Mouse (Mus musculus): ENCODE data around the gene Serf2. TPM values are rescaled to one million over a fixed set of nuclear protein-coding genes. Genes with fewer than 3 reads are reported as not detected.

The Serf2 gene
- polyA plus RNA-seq, 1 experiment = 476 TPM

- peak overlapping the region; percentile 64 for H3K4me3 ChIP-seq (replicated peaks; ENCODE audit: control insufficient read depth, low read depth, low read length)
- H3K4me1 ChIP-seq (ENCODE audit: control insufficient read depth, insufficient read depth, low read length) = peaks cover 1% of the 10 kb centered on the region; the same call in 1 of the 2 replicates
- peak overlapping the region; percentile 13; the same call in 1 of the 2 replicates for H3K27ac ChIP-seq (ENCODE audit: control insufficient read depth, insufficient read depth, low read depth, low read length, poor library complexity)
- WGBS = under 1% methylated on average over 30 of the region's 30 CpGs
- TF ChIP-seq POLR2A (IDR thresholded peaks at IDR 0.05; ENCODE audit: borderline replicate concordance, control insufficient read depth, low read depth, low read length) (no peak), CTCF (IDR thresholded peaks at IDR 0.05; ENCODE audit: control insufficient read depth, insufficient read depth, low read length) (no peak)
These were observed 6.5 kb upstream of the Serf2 start for GRCm38 (mm10) chr2:121442259-121443067.

- TF ChIP-seq CTCF (IDR thresholded peaks at IDR 0.05; ENCODE audit: control insufficient read depth, insufficient read depth, low read length) = no peak
- no peak for TF ChIP-seq POLR2A (IDR thresholded peaks at IDR 0.05; ENCODE audit: borderline replicate concordance, control insufficient read depth, low read depth, low read length)
- no peak overlapping the region for H3K27ac ChIP-seq (ENCODE audit: control insufficient read depth, insufficient read depth, low read depth, low read length, poor library complexity)
- H3K4me3 ChIP-seq (replicated peaks; ENCODE audit: control insufficient read depth, low read depth, low read length) = peak overlapping the region; percentile 64
- peaks cover 1% of the 10 kb centered on the region; the same call in 1 of the 2 replicates for H3K4me1 ChIP-seq (ENCODE audit: control insufficient read depth, insufficient read depth, low read length)
- WGBS = 5% methylated on average over 8 of the region's 8 CpGs
These were observed 6.0 kb upstream of the Serf2 start for GRCm38 (mm10) chr2:121443068-121443349.

GRCm38 (mm10) chr2:121444178-121444577, 4.8 kb upstream of the Serf2 start, which contains the start of gene Ell3:
TSS of gene Ell3 (minus strand) at chr2:121444278.
- 91% methylated on average over 1 of the region's 1 CpGs for WGBS
- TF ChIP-seq POLR2A (IDR thresholded peaks at IDR 0.05; ENCODE audit: borderline replicate concordance, control insufficient read depth, low read depth, low read length) (no peak), CTCF (IDR thresholded peaks at IDR 0.05; ENCODE audit: control insufficient read depth, insufficient read depth, low read length) (no peak)

GRCm38 (mm10) chr2:121445117-121445516, 3.9 kb upstream of the Serf2 start:
- H3K4me1 ChIP-seq (ENCODE audit: control insufficient read depth, insufficient read depth, low read length) = peaks cover 1% of the 10 kb centered on the region; the same call in 1 of the 2 replicates
- no peak for TF ChIP-seq CTCF (IDR thresholded peaks at IDR 0.05; ENCODE audit: control insufficient read depth, insufficient read depth, low read length)
- H3K4me3 ChIP-seq (replicated peaks; ENCODE audit: control insufficient read depth, low read depth, low read length) = no peak overlapping the region
- H3K27ac ChIP-seq (ENCODE audit: control insufficient read depth, insufficient read depth, low read depth, low read length, poor library complexity) = no peak overlapping the region
- WGBS = 67% methylated on average over 3 of the region's 3 CpGs

More at GRCm38 (mm10) chr2:121444178-121444577, 4.8 kb upstream of the Serf2 start, which contains the start of gene Ell3:
- Histone ChIP-seq H3K4me3 (replicated peaks; ENCODE audit: control insufficient read depth, low read depth, low read length) (no peak within 1 kb of the TSS), H3K4me1 (ENCODE audit: control insufficient read depth, insufficient read depth, low read length) (peaks cover 1% of the 10 kb centered on the region; the same call in 1 of the 2 replicates), H3K27ac (ENCODE audit: control insufficient read depth, insufficient read depth, low read depth, low read length, poor library complexity) (no peak within 1 kb of the TSS)

GRCm38 (mm10) chr2:121446506-121446905, 2.5 kb upstream of the Serf2 start:
- WGBS = 76% methylated on average over 4 of the region's 4 CpGs
- H3K4me3 ChIP-seq (replicated peaks; ENCODE audit: control insufficient read depth, low read depth, low read length) = no peak overlapping the region
- peaks cover 1% of the 10 kb centered on the region; the same call in 1 of the 2 replicates for H3K4me1 ChIP-seq (ENCODE audit: control insufficient read depth, insufficient read depth, low read length)
- no peak overlapping the region for H3K27ac ChIP-seq (ENCODE audit: control insufficient read depth, insufficient read depth, low read depth, low read length, poor library complexity)
- TF ChIP-seq POLR2A (IDR thresholded peaks at IDR 0.05; ENCODE audit: borderline replicate concordance, control insufficient read depth, low read depth, low read length) (no peak), CTCF (IDR thresholded peaks at IDR 0.05; ENCODE audit: control insufficient read depth, insufficient read depth, low read length) (no peak)

GRCm38 (mm10) chr2:121447006-121447405, 2.0 kb upstream of the Serf2 start:
- TF ChIP-seq POLR2A (IDR thresholded peaks at IDR 0.05; ENCODE audit: borderline replicate concordance, control insufficient read depth, low read depth, low read length) = no peak
- TF ChIP-seq CTCF (IDR thresholded peaks at IDR 0.05; ENCODE audit: control insufficient read depth, insufficient read depth, low read length) = no peak
- peaks cover under 1% of the 10 kb centered on the region; the same call in 1 of the 2 replicates for H3K4me1 ChIP-seq (ENCODE audit: control insufficient read depth, insufficient read depth, low read length)
- H3K27ac ChIP-seq (ENCODE audit: control insufficient read depth, insufficient read depth, low read depth, low read length, poor library complexity) = no peak overlapping the region
- no peak overlapping the region for H3K4me3 ChIP-seq (replicated peaks; ENCODE audit: control insufficient read depth, low read depth, low read length)
- 27% methylated on average over 3 of the region's 3 CpGs for WGBS

GRCm38 (mm10) chr2:121448136-121448535, 859 bp upstream of the Serf2 start:
- H3K4me1 ChIP-seq (ENCODE audit: control insufficient read depth, insufficient read depth, low read length) = no peaks in the 10 kb centered on the region
- no peak overlapping the region for H3K27ac ChIP-seq (ENCODE audit: control insufficient read depth, insufficient read depth, low read depth, low read length, poor library complexity)
- WGBS = 11% methylated on average over 9 of the region's 9 CpGs
- no peak overlapping the region for H3K4me3 ChIP-seq (replicated peaks; ENCODE audit: control insufficient read depth, low read depth, low read length)
- no peak for TF ChIP-seq POLR2A (IDR thresholded peaks at IDR 0.05; ENCODE audit: borderline replicate concordance, control insufficient read depth, low read depth, low read length)
- no peak for TF ChIP-seq CTCF (IDR thresholded peaks at IDR 0.05; ENCODE audit: control insufficient read depth, insufficient read depth, low read length)

- under 1% methylated on average over 54 of the region's 54 CpGs for whole genome bisulfite sequencing
- H3K27ac ChIP-seq (ENCODE audit: control insufficient read depth, insufficient read depth, low read depth, low read length, poor library complexity) = peak overlapping the region; percentile 98
- no peaks in the 10 kb centered on the region for H3K4me1 ChIP-seq (ENCODE audit: control insufficient read depth, insufficient read depth, low read length)
- peak overlapping the region; percentile 76 for H3K4me3 ChIP-seq (replicated peaks; ENCODE audit: control insufficient read depth, low read depth, low read length)
- TF ChIP-seq POLR2A (IDR thresholded peaks at IDR 0.05; ENCODE audit: borderline replicate concordance, control insufficient read depth, low read depth, low read length) (no peak), CTCF (IDR thresholded peaks at IDR 0.05; ENCODE audit: control insufficient read depth, insufficient read depth, low read length) (no peak)
These were observed 583 bp downstream of the Serf2 start for GRCm38 (mm10) chr2:121449545-121450011.

Measured in bone marrow, adult 2 months (tissue).